Mouse (Mus musculus): Measurements from ENCODE around the gene Slc39a11.

- TF ChIP-seq CTCF (IDR thresholded peaks at IDR 0.05; ENCODE audit: low read depth), result no peak
- TF ChIP-seq EP300 (IDR thresholded peaks at IDR 0.05; ENCODE audit: low read depth), result no peak
Observed at GRCm38 (mm10) chr11:113666648-113667047, 16.8 kb upstream of the Slc39a11 start.
